Mouse (Mus musculus) CH12.LX (cell line): Measurements from ENCODE around the gene Prkn.

Source experiments
- CTCF ChIP-seq, 2 experiments: IDR thresholded peaks in 1 of 2; conservative IDR thresholded peaks in 1 of 2; 2 replicates each; pipeline ENCODE4 v1.5.1; 2011 to 2012; ENCODE audit warnings: low read depth in 2 of 2, low read length in 2 of 2, improper control_type of control experiment in 1 of 2, inconsistent platforms in 1 of 2, mild to moderate bottlenecking in 1 of 2, moderate library complexity in 1 of 2
- EP300 ChIP-seq: IDR thresholded peaks from 2 replicates; pipeline ENCODE4 v1.6.1; 2011; ENCODE audit warnings: low read length, improper control_type of control experiment
- IRF4 ChIP-seq: IDR thresholded peaks from 2 replicates; pipeline ENCODE4 v1.6.1; 2014; ENCODE audit warnings: low read depth, mild to moderate bottlenecking, inconsistent platforms, low read length, improper control_type of control experiment
- KAT2A ChIP-seq: IDR thresholded peaks from 2 replicates; pipeline ENCODE4 v1.6.1; 2012; ENCODE audit warnings: low read length, improper control_type of control experiment, inconsistent platforms; ENCODE audit not compliant: insufficient replicate concordance
- NRF1 ChIP-seq: IDR thresholded peaks from 2 replicates; pipeline ENCODE4 v1.6.1; 2014; ENCODE audit warnings: low read depth, mild to moderate bottlenecking, inconsistent platforms, low read length, improper control_type of control experiment, moderate library complexity
- POLR2A ChIP-seq: IDR thresholded peaks from 2 replicates; pipeline ENCODE4 v1.6.1; 2011; ENCODE audit warnings: low read depth, mild to moderate bottlenecking, improper control_type of control experiment, low read length

- TF ChIP-seq EP300: no peak
- TF ChIP-seq CTCF (conservative IDR thresholded peaks at IDR 0.05 in 1 of 2, IDR thresholded peaks at IDR 0.05 in 1 of 2; ENCODE audit: low read depth in 2 of 2, low read length in 2 of 2): no peak
- TF ChIP-seq KAT2A: no peak
- TF ChIP-seq IRF4: no peak
- TF ChIP-seq POLR2A: no peak
- no peak for TF ChIP-seq NRF1
These were observed 1149.1 kb downstream of the Prkn start for GRCm38 (mm10) chr17:11989296-11989695.
